Mouse (Mus musculus): ENCODE data around the gene Itgae.
"Not testable (repeated sequence)": the region's sequence is repeated elsewhere in the genome, so short reads cannot be mapped to it uniquely, and the experiment has no call there.

The Itgae gene

DNA sequence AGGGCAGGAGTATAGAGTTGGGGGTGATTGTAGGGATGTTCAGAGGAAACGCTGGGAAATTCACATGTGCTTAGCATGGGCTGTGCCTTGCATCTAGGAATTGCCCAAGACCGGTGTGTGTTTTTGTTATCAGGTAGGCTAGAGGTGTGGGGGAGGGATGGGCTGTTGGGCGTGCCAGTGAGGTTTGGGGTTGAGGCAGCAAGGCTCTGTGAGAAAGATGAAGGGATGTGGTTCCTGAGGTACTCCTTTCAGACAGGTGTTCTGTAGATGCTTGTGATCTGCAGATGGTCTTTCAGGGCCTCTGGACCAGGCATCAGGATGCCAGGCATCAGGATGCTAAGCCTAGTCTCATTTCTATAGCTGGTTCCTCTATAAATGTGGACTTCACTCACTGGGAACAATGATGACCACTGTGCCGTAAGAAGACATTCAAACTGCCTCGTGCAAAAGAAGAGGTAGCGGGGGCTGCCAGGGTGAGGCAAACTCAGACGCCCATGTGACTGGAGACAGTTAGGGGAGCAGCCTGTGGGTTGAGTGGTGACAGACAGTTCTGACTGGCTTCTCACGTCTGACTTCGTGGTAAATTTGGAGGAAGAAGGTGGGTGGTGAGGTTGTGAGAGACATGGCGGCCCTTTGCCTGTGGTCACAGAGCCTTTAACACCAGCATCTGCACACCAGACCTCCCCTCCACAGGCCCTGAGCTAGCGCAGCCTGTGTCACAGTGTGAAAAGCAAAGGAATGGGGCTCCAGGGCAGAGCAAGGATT is 4.0 kb downstream of the Itgae start:
- DNase-seq (ENCODE audit: low spot score), result no peak

GRCm38 (mm10) chr11:73098860-73099259 is 8.5 kb downstream of the Itgae start:
- DNase-seq (ENCODE audit: low spot score), result no peak

DNA sequence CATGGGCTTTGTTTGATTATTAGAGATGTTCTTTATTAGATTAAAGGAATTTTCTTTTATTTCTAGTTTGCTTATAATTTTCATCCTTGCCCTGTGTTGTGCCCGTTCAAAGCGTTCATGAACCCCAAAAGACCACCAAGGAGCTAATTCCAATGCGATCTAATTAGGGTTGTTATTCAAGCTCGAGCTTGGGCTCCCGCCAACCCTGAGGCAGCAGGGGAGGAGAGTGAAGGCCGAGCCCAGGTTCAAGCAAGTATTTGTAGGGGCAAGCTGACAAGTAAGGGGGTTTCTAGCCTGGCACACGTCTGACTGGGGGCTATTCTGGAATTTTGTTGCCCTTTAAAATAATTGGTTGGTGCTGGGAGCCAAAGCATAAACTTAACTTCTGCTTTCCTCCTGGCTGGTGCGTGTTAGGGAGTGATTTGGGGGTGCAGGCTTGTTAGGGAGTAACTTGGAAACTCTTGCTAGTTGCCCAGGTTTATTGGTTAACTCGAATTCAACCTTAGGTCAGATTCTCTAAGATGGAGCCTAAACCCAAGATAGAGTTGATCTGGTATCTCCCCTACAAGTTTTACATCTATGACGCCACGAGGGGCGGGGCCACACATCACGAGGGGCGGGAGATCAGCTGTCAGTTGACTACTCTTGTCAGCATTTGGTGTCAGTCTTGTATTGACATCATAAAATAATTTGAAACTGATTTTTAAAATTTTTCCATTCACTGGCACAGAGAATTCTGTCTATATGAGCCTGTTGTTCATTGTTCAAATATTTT is 9.8 kb downstream of the Itgae start:
- DNase-seq (ENCODE audit: low spot score), result no peak

DNA sequence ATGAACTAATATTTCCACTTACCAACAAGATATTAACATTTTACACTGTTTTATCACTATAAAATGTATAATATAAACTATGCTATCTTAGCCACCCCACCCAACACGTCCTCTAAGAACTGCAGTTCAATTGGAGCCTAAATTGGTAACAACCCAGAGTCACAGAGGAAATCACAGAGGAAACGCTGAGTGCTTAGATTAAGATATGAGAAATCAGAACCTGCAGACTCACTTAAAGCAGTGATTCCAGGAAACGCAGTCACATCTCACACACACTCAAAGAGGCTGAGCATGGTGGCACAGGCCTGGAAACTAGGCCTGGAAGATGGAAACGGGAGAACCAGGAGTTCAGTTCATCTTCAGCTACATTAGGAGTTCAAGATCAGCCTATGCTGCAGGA is 10.9 kb downstream of the Itgae start:
- no peak for DNase-seq (ENCODE audit: low spot score)

DNA sequence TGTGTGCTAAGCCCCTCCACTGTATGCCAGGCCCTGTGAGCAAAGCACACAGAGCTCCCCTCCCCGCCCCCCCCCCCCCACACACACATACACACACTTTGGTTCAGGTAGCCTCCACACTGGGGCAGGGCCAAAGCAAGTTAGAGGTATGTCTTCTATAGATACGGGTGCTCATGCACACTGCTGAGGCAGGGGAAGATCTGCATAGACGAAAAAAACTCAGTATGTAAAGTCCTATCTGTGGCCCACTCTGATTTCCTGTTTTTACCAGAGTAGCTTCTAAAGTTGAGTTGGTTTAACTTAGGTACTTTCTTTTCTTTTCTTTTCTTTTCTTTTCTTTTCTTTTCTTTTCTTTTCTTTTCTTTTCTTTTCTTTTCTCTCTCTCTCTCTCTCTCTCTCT is 14.9 kb downstream of the Itgae start:
- no peak for DNase-seq (ENCODE audit: low spot score)

DNA sequence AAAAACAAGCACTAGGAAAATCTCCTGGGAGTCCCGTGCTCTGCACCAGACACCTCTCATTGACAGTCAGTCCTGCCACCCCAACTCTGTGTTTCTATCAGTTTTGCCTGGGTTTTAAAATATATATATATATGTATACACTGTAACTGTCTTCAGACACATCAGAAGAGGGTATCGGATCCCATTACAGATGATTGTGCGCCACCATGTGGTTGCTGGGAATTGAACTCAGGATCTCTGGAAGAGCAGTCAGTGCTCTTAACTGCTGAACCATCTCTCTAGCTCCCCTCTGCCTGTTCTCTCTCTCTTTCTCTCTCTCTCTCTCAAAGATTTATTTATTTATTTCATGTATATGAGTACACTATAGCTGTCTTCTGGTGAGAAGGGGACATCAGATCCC is 17.0 kb downstream of the Itgae start:
- not testable (repeated sequence) for DNase-seq (ENCODE audit: low spot score)

GRCm38 (mm10) chr11:73108195-73108897 is 18.0 kb downstream of the Itgae start:
- no peak for DNase-seq (ENCODE audit: low spot score)

DNA sequence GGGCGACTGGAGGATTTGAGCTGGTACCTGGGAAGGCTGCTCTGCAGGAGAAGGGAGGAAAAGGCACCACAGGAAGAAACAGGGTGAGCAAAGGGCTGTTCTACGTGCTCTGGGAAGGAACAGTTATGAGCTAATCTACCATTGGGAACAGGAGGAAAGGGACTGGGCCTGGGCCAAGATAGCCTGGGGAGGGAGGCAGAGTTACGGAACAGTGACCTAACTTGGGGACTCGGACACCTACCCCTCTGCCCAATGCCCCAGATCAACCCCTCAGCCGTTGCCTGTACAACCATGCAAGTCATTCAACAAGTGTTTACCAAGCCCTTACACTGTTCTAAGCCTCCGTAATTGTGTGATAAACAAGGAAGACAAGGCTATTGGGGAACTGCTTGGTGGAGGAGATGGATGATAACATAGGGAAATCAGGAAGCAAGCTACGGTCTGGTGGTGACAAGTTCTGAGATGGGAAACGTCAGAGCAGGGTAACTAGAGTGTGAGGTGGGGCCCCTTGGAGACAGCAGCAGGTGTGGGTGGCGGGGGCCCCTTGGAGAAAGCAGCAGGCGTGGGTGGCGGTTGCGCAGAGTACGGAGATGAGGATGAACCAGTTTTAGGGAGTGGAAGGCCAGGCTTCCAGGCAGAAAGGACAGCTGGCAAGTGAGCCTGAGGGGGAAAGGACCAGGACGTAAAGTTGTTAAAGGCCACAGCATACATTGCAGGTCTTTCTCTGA is 18.7 kb downstream of the Itgae start:
- DNase-seq (ENCODE audit: low spot score), result no peak

DNA sequence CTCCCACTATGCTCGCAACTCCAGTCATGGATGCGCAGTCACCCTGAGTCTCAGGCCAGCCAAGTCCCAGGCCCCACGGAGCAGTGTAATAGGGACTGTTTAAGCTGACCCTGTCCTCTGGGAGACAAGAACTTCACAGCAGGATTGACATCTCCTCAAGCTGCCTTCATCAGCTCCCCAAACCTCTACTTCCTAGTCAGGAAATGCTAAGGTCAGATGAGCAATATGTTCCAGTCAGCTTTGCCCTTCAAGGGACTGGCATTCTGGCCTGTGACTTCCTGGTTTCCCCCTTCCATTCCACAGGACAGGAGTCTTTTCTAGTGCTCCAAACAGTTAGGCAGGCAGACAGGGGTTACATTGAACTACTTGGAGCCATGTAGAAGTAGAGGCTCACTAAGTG is 19.6 kb downstream of the Itgae start:
- no peak for DNase-seq (ENCODE audit: low spot score)

DNA sequence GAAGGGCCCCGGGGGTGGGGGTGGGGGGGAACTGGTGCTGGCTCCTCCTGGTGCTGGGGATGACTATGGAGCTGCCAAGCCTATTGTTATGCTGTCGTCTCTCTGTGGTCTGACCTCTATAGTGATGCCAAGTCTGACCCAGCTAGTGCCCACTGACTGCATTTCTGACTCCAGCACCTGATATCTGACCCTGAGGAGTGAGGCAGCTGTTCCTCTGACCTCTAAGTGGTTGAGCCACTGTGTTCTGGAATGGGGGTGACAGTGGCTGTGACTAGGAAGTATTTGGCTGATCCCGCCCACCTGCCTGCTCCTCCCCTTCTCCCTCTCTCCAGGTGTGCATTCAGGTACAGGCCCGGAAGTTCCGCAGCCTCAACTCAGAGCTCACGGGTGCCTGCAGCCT is 21.0 kb downstream of the Itgae start:
- DNase-seq (ENCODE audit: low spot score), result no peak

GRCm38 (mm10) chr11:73126495-73126894 is 36.1 kb downstream of the Itgae start:
- no peak for DNase-seq (ENCODE audit: low spot score)

DNA sequence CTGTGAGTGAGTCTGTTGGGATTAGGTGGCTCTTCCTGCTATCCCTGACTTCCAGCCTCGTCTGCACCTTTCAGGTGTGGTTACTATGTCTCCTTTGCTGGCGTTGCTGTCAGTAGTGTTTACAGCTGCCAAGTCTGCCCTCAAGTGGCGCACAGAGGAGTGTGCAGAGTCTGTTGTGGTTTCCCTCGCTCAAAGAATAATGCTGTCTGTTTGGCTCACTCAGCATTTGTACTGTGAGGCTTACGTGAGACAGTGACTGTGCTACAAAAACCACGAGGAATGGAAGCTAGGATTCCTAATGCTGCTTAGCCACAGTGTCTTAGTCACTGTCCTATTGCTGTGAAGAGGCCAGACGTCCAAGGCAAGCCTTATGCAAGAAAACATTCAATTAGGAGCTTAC is 40.6 kb downstream of the Itgae start:
- no peak for DNase-seq (ENCODE audit: low spot score)

DNA sequence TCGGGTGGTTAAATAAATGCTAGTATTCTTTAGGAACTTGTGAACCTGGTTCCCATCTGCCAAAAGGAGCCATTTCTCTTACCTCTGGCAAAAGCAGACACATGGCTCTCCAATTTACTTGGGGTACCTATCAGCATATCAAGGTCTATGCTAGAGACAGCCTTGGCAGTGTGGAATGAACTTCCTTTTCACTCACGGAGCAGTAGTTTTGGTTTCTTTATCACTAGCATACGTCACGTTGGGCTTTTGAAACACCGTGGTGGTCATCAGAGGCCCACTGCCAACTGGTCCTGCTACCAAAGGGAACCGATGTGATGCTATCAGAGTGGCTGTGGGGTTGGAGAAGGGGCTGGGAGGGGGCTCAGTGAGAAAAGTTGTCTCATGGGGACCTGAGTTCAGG is 42.6 kb downstream of the Itgae start:
- no peak for DNase-seq (ENCODE audit: low spot score)

DNA sequence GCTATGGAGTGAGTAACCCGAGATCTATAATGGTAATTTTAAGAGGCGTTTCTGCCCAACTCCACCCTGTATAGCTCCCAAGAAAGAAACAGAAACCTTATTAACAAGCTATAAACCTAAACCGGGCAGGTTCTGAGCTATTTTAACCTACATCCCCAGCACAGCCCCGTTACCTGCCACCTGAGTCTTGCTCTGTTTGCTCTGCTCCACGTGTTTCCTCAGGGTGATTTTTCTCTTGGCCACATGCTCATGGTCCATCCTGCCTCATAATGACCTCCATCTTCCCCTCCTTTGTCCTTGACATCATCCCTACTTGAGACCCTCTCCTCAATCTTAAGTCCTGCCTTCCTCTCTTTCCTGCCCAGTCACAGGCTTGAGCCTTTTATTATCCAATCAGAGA is 43.8 kb downstream of the Itgae start:
- DNase-seq (ENCODE audit: low spot score), result no peak

- no peak for DNase-seq (ENCODE audit: low spot score)
Measured at GRCm38 (mm10) chr11:73136587-73136986, 46.2 kb downstream of the Itgae start.

- no peak for DNase-seq (ENCODE audit: low spot score)
Measured at GRCm38 (mm10) chr11:73137116-73137515, 46.7 kb downstream of the Itgae start.

DNA sequence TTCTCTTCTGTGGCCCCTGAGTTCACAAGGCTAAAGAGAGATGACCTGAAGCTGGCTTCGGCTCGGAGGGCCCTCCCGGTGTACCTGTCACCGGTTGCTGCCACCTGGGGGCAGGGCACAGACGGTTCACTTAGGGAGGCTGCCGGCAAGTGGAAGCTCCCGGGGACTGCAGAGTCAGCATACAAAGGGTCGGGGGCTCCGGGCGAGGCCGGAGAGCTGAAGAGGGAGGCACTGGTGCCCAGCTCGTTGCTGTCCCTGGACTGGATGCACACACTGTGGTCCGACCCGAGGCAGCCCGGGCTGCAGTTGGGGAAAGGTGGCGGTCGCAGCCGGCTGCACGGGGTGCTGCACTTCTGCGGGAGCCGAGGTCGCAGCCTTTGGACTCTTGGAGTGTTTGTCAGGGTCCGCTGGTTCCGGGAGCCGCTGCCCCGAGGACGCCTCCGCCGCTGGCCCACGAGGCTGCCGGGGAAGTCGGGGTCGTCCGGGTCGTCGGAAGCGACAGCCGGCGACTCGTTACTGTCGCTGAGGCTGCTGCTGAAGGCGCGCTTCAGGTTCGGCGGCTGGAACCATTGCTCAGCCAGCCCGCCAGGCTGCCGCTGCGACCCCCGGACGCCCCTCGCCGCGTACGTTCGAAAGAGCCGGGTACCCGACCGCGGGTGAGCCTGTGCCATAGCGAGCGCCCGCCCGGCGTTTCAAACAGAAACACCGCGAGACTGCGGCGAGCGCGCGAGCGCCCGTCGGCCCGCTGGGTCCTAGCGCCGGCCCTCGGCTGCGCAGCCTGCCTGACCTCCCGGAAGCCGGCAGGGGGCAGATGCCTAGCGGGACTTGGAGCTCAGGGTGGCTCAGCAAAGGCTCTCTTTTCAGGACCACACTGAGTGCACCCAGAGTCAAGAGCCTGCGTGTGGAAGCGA is 47.5 kb downstream of the Itgae start, which contains the start of gene Haspin:
Gene Haspin (minus strand): TSS at position 704 of the 911 bp plus-strand sequence.
- DNase-seq (ENCODE audit: low spot score), result peak; percentile 91

GRCm38 (mm10) chr11:73144261-73144681 is 53.9 kb downstream of the Itgae start:
- DNase-seq (ENCODE audit: low spot score), result no peak

GRCm38 (mm10) chr11:73146026-73146974 is 55.9 kb downstream of the Itgae start:
- DNase-seq (ENCODE audit: low spot score), result no peak

- DNase-seq (ENCODE audit: low spot score), result no peak
Measured at GRCm38 (mm10) chr11:73146975-73147365, 56.6 kb downstream of the Itgae start.
